Mouse (Mus musculus) common myeloid progenitor, adult 5-6 weeks (primary cell): ENCODE results near the gene Tceal9. TPM values are rescaled to one million over a fixed set of nuclear protein-coding genes. Genes with fewer than 3 reads are reported as not detected.

Experiments
- ATAC-seq: replicated peaks from 2 replicates; pipeline ENCODE4 v1.8.0; 2016; ENCODE audit warnings: low read depth, mild to moderate bottlenecking, moderate TSS enrichment, inconsistent platforms; ENCODE audit not compliant: poor library complexity, severe bottlenecking
- total RNA-seq: library from RNA; stranded (forward); fragments of 200-1000, 187-1606 nt; gene quantifications from 2 replicates; pipeline ENCODE4 v1.2.3, GENCODE M21; 2017

Gene Tceal9
- total RNA-seq: 264 and 277 TPM in 2 replicates

- ATAC-seq: peak; percentile 100
These were observed at the start of gene Tceal9 for GRCm38 (mm10) chrX:136244574-136245229. TSS of gene Tceal9 (plus strand) at chrX:136245079.

DNA sequence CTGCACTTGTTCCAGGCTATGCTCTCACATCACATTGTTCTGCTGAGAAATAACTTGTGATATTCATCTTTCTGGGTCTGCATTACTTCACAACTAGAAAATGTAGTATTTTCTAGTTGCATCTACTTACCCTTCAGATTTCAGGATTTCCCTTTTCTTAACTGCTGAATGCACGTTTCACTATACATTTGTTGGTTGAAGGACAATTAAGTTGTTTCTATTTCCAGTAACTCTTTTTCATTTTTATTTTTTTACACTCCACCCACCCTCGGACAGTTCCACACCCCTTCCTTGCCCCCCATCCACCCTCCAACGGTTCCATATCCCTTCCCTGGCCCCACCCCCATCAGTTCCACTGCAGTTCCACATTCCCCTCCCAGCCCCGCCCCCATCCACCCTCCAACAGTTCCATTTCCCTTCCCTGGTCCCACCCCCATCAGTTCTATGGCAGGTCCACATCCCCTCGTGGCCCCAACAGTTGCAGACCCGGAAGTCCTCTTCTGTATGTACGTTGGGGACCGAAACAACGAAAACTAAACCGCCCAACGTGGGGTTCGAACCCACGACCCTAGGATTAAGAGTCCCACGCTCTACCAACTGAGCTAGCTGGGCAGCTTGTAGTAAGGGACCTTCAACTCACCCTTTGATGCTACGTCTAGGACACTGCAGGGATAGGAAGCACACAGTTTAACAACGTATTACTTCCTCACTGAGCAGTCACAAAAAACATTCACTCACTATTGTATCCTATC lies 49.5 kb upstream of the Tceal9 start:
- no peak for ATAC-seq

DNA sequence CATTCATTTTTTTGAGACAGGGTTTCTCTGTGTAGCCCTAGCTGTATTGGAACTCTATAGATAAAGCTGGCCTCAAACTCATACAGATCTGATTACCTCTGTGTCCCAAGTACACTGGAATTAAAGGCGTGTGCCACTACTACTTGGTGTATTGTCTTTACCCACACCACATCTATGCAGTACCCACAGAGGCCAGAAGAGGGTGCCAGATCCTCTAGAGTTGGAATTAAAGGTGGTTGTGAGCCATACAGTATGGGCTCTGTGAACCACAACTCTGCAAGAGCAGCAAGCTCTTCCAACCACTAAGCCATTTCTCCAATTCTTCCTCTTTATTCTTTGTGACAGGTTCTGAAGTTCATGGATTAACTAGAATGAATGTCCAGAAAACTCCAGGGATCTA lies 48.0 kb upstream of the Tceal9 start:
- ATAC-seq: peak; percentile 71

GRCm38 (mm10) chrX:136203257-136203656 lies 41.6 kb upstream of the Tceal9 start:
- no peak for ATAC-seq

GRCm38 (mm10) chrX:136203664-136204066 lies 41.2 kb upstream of the Tceal9 start, which contains the start of gene Tceal5:
TSS of gene Tceal5 (minus strand) at chrX:136203876.
- peak; percentile 68 for ATAC-seq

DNA sequence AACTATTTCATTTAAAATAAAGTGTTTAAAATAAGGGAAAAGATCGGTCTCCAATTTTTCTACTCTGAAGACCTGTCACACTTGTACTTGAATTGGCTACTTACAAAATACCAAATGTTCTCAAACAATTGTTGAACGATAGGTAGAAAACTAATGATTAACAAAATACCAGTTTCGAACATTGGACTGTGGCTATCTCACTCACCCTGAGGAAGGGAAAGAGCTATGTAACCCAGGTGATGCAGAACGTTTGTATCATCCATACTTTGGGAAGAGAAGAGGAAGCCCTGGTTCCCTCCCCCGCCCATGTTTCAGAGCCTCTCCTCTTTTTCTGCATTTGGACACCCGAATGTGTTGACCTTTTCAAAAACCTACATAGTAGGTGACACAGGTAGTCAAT lies 40.5 kb upstream of the Tceal9 start:
- no peak for ATAC-seq

DNA sequence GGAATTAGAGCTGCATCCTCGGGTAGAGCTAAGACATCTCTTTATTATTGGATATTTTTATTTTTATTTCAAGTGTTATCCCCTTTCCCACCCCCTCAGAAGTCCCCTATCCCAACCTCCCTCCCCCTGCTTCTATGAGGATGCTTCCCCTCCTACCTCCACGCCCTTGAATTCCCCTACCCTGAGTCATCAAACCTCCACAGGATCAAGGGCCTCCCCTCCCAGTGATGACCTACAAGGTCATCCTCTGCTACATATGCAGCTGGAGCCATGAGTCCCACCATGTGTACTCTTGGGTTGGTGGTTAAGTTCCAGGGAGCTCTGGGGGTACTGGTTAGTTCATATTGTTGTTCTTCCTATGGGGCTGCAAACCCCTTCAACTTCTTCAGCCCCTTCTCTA lies 31.5 kb upstream of the Tceal9 start:
- ATAC-seq: no peak

GRCm38 (mm10) chrX:136214729-136215677 lies 29.9 kb upstream of the Tceal9 start, which contains the start of the genes Tceal7 and Bex1:
TSS of gene Tceal7 (plus strand) at chrX:136214779.
TSS of gene Bex1 (minus strand) at chrX:136215513.
- peak; percentile 72 for ATAC-seq

- ATAC-seq: no peak
These were observed 28.6 kb upstream of the Tceal9 start for GRCm38 (mm10) chrX:136216303-136216702.

- ATAC-seq: no peak
These were observed 21.2 kb upstream of the Tceal9 start for GRCm38 (mm10) chrX:136223714-136224113.

DNA sequence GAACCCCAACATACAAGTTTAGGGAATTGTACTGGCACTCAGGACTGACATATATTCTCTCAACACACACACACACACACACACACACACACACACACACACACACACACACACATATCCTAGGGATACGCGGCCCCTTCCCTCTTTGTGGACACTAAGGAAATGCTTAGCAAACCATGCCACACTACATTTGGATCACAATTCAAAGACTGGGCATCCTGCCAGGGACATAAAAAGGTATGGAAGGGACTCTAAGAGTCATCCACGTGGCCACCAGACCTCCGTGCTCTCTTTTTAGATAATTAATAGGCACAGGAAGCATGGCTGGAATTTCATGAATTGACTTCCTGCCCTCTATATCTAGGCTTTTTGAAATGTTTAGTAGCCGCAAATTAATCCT lies 17.1 kb upstream of the Tceal9 start:
- no peak for ATAC-seq

- ATAC-seq: peak; percentile 60; the same call in 1 of the 2 replicates
These were observed 6.8 kb upstream of the Tceal9 start for GRCm38 (mm10) chrX:136238118-136238517.

DNA sequence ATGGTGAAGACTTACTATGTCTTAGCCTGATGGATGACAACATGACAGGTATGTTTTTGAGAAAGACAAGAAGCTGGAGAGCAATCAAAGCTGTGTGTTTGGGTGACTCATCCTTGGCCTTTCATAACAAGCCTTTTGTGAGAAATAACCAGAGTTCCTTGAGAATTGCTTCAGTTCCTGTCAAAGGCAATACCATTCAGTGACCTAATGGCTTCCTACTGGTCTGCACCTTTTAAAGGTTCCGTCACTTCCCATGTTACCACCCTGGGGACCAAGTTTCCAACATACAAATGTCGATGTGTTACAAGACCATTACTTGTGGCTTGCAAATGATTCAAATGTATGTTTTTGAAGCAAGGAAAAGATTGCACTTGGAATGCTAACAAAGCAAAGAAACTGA lies 1.7 kb upstream of the Tceal9 start:
- no peak for ATAC-seq

- no peak for ATAC-seq
These were observed 717 bp downstream of the Tceal9 start for GRCm38 (mm10) chrX:136245521-136246071.

DNA sequence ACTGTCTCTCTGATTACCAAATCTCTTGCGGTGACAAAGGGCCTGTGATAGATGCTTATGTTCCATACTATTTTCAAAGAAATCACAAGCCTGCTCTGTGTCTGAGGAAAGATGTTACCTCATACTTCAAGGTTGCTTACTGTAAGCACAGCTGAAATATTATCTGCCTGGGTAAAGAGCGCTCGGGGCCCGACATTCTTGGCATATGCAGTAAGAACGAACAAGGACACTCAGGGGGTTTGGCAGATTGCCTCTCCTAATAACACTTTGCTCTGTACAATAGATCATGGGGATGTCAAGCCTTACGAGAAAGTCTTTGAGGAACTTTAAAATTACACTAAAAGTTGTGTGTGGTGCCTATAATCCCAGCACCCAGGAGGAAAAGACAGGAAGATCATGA lies 3.9 kb downstream of the Tceal9 start:
- no peak for ATAC-seq

- no peak for ATAC-seq
These were observed 4.8 kb downstream of the Tceal9 start for GRCm38 (mm10) chrX:136249671-136250070.

- peak; percentile 58; the same call in 1 of the 2 replicates for ATAC-seq
These were observed 7.3 kb downstream of the Tceal9 start for GRCm38 (mm10) chrX:136252023-136252729.

DNA sequence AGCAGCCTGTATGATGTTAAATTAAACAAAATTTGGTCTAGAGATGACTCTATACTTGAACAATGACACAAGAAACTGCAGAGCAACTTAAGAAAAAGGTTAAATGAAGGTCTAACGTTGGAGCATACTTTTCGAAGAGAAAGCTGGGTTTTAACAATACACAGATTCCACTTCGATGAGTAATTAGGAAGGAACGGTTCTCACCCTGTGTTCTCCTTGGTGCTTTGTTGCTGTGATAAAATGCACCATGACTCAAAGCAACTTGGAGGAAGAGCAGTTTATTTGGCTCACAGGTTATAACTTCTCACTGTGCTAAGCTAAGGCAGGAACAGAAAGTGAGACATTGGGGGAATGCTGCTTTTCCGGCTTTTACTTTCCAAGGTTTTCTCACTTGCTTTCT lies 22.8 kb downstream of the Tceal9 start:
- ATAC-seq: no peak

- peak; percentile 39; the same call in 1 of the 2 replicates for ATAC-seq
These were observed 23.3 kb downstream of the Tceal9 start for GRCm38 (mm10) chrX:136268173-136268572.
